Mouse (Mus musculus) MEL (cell line): Measurements from ENCODE around the gene Sntg2.

Experiments
- CHD2 ChIP-seq: IDR thresholded peaks from 2 replicates; pipeline ENCODE4 v1.6.1; 2011; ENCODE audit warnings: low read length, improper control_type of control experiment
- POLR2A ChIP-seq, 2 experiments: IDR thresholded peaks; 2 replicates each; pipeline ENCODE4 v1.6.1; 2011 to 2012; ENCODE audit warnings: low read length in 2 of 2, mild to moderate bottlenecking in 2 of 2, control low read depth in 1 of 2, improper control_type of control experiment in 1 of 2, low read depth in 1 of 2, moderate library complexity in 1 of 2; ENCODE audit not compliant: control insufficient read depth in 1 of 2, insufficient read depth in 1 of 2, poor library complexity in 1 of 2
- POLR2AphosphoS5 ChIP-seq: IDR thresholded peaks from 2 replicates; pipeline ENCODE4 v1.6.1; 2012; ENCODE audit warnings: low read depth, borderline replicate concordance, mild to moderate bottlenecking, inconsistent platforms, low read length, moderate library complexity, mixed read lengths
- UBTF ChIP-seq: IDR thresholded peaks from 2 replicates; pipeline ENCODE4 v1.6.1; 2012; ENCODE audit warnings: low read depth, mild to moderate bottlenecking, inconsistent platforms, low read length, improper control_type of control experiment, moderate library complexity, borderline replicate concordance; ENCODE audit not compliant: insufficient read depth

GRCm38 (mm10) chr12:30258641-30259040, 114.5 kb downstream of the Sntg2 start:
- no peak for TF ChIP-seq POLR2A (IDR thresholded peaks at IDR 0.05; ENCODE audit: control insufficient read depth in 1 of 2, insufficient read depth in 1 of 2, low read depth in 1 of 2, low read length in 2 of 2, poor library complexity in 1 of 2)
- TF ChIP-seq UBTF: no peak
- no peak for TF ChIP-seq POLR2AphosphoS5
- TF ChIP-seq CHD2: no peak
